Mouse (Mus musculus) limb, embryonic 11.5 days (tissue): ENCODE measurements around the gene Taf3. TPM values are rescaled to one million over a fixed set of nuclear protein-coding genes. Genes with fewer than 3 reads are reported as not detected.

Experiments used
- ATAC-seq: fragments of 200-750 bp; cut with Nextera tagmentation; 2 replicates; pipeline ENCODE4 v1.8.0; 2017; ENCODE audit warnings: low read depth; ENCODE audit not compliant: insufficient number of reproducible peaks, low FRiP score, low TSS enrichment
- DNase-seq: peaks from one replicate; pipeline ENCODE4 v3.0.0-alpha.2; 2015; ENCODE audit warnings: low spot score
- H3K27ac ChIP-seq: fragments of 300-500 bp; sonication (generic); replicated peaks from 2 replicates; pipeline ENCODE4 v1.5.1; 2014; ENCODE audit warnings: low read depth, mild to moderate bottlenecking, low read length
- H3K27me3 ChIP-seq: fragments of 300-500 bp; sonication (generic); 2 replicates; pipeline ENCODE4 v1.6.1; 2014; ENCODE audit warnings: mild to moderate bottlenecking, low read length, mixed read lengths; ENCODE audit not compliant: control insufficient read depth, insufficient read depth
- H3K36me3 ChIP-seq: fragments of 300-500 bp; sonication (generic); 2 replicates; pipeline ENCODE4 v1.6.1; 2014; ENCODE audit warnings: mild to moderate bottlenecking, low read length, moderate library complexity, mixed read lengths; ENCODE audit not compliant: control insufficient read depth, insufficient read depth
- H3K4me1 ChIP-seq: fragments of 300-500 bp; sonication (generic); 2 replicates; pipeline ENCODE4 v1.6.1; 2014; ENCODE audit warnings: low read length, mixed read lengths; ENCODE audit not compliant: control insufficient read depth, insufficient read depth
- H3K4me2 ChIP-seq: fragments of 300-500 bp; sonication (generic); 2 replicates; pipeline ENCODE4 v1.6.1; 2014; ENCODE audit warnings: low read depth, mild to moderate bottlenecking, moderate library complexity; ENCODE audit not compliant: severe bottlenecking
- H3K4me3 ChIP-seq: fragments of 300-500 bp; sonication (generic); 2 replicates; pipeline ENCODE4 v1.5.1; 2014; ENCODE audit warnings: low read depth, low read length
- H3K9ac ChIP-seq: fragments of 300-500 bp; sonication (generic); 2 replicates; pipeline ENCODE4 v1.6.1; 2014; ENCODE audit warnings: mild to moderate bottlenecking, low read length
- H3K9me3 ChIP-seq: fragments of 300-500 bp; sonication (generic); 2 replicates; pipeline ENCODE4 v1.6.1; 2016; ENCODE audit warnings: low read length; ENCODE audit not compliant: control insufficient read depth
- WGBS: fragments of 180-500 bp; shearing (Covaris S2); extraction: QIAGEN DNeasy Blood & Tissue Kit; methylation state at CpG from one replicate; pipeline ENCODE4 v1.1.7; 2014; 5-methylcytosine and 5-hydroxymethylcytosine counted together
- polyA plus RNA-seq: library from polyadenylated mRNA; unstranded; fragments of >200 nt; fragmentation: Nextera tagmentation; extraction: Ambion mirVana; gene quantifications from 2 replicates; pipeline ENCODE4 v1.2.1, GENCODE M21; 2014

Taf3 gene
- polyA plus RNA-seq, 1 experiment from 2014 or later = 17.3 TPM

DNA sequence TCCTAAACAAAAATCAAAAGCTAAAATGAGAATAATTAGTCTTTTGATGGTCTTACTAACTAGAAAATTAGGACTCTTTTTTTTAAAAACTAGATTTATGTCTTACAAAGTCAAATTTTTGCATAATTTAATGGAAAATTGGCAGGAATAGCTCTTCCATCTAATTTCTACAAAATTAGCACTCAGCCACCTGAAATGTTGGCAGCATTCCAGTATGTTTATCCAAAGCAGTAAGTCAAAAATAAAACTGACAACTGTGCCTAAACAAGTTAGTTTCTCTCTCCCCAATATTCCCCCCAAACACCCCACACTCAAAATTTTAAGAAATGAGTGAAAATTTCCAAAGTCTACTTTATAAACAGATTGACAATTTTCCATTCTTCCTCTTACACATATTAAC, 85.5 kb downstream of the Taf3 start:
- no peaks in the 10 kb centered on the region for H3K9me3 ChIP-seq
- no peaks in the 10 kb centered on the region for H3K36me3 ChIP-seq
- DNase-seq = no peak
- no peak overlapping the region for H3K4me2 ChIP-seq
- no peaks in the 10 kb centered on the region for H3K27me3 ChIP-seq
- no peak for ATAC-seq
- H3K9ac ChIP-seq = no peak overlapping the region
- no peak overlapping the region for H3K27ac ChIP-seq
- H3K4me3 ChIP-seq = no peak overlapping the region
- peaks cover 12% of the 10 kb centered on the region for H3K4me1 ChIP-seq

DNA sequence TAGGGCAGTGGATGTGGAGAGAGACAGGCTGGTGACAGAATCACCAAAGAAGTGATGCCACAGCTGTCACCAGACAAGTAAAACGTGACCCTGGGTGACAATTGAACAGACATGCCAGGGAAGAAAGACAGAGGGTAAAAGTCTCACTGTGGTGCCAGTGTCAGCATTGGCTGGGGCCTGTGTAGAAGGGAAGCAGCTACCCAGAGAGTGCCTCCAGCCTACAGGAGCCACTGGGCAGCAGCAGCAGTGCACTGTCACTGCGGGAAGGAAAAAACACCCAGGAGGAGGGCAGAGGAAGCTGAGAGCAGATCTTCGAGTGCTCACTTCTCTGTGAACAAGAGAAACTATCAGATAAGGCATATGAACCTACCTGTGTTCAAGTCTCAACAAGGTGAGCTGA, 86.7 kb downstream of the Taf3 start:
- H3K9me3 ChIP-seq = no peaks in the 10 kb centered on the region
- no peak overlapping the region for H3K4me2 ChIP-seq
- 28% methylated on average over 3 of the region's 3 CpGs for WGBS
- no peak overlapping the region for H3K27ac ChIP-seq
- H3K4me3 ChIP-seq = no peak overlapping the region
- H3K36me3 ChIP-seq = no peaks in the 10 kb centered on the region
- H3K27me3 ChIP-seq = no peaks in the 10 kb centered on the region
- no peak overlapping the region for H3K9ac ChIP-seq
- H3K4me1 ChIP-seq = peaks cover 18% of the 10 kb centered on the region
- DNase-seq = no peak
- no peak for ATAC-seq

DNA sequence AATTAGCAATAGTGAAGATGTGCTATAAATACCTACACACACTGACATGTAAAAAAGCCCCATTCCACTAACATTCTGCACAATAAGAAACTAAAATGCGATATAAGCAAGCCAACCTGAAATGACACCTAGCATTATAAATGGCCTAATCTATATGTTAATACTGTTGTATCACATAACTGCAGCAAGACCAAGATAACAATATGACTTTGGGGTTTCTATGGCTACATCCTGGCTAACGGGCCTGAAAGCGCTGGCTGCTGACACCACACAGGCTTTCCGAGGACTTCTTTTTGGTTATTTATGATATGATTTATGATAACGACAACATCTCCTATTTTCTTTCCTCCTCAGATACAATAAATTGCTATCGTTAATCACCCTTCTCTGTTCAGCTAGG, 90.4 kb downstream of the Taf3 start:
- DNase-seq = no peak
- 84% methylated on average over 6 of the region's 6 CpGs for WGBS
- no peak overlapping the region for H3K4me3 ChIP-seq

GRCm38 (mm10) chr2:9956546-9956945, 91.8 kb downstream of the Taf3 start:
- Histone ChIP-seq H3K9ac (no peak overlapping the region), H3K4me1 (peaks cover 15% of the 10 kb centered on the region), H3K27me3 (no peaks in the 10 kb centered on the region), H3K27ac (peak overlapping the region; percentile 63), H3K9me3 (no peaks in the 10 kb centered on the region), H3K36me3 (no peaks in the 10 kb centered on the region), H3K4me2 (no peak overlapping the region), H3K4me3 (no peak overlapping the region)
- DNase-seq (no peak), ATAC-seq (no peak)
- 23% methylated on average over 2 of the region's 2 CpGs for WGBS

More for the DNA sequence above, 90.4 kb downstream of the Taf3 start:
- Histone ChIP-seq H3K4me2 (no peak overlapping the region), H3K4me1 (peaks cover 22% of the 10 kb centered on the region), H3K36me3 (no peaks in the 10 kb centered on the region), H3K9me3 (no peaks in the 10 kb centered on the region), H3K9ac (no peak overlapping the region), H3K27me3 (no peaks in the 10 kb centered on the region), H3K27ac (no peak overlapping the region)
- ATAC-seq = no peak

DNA sequence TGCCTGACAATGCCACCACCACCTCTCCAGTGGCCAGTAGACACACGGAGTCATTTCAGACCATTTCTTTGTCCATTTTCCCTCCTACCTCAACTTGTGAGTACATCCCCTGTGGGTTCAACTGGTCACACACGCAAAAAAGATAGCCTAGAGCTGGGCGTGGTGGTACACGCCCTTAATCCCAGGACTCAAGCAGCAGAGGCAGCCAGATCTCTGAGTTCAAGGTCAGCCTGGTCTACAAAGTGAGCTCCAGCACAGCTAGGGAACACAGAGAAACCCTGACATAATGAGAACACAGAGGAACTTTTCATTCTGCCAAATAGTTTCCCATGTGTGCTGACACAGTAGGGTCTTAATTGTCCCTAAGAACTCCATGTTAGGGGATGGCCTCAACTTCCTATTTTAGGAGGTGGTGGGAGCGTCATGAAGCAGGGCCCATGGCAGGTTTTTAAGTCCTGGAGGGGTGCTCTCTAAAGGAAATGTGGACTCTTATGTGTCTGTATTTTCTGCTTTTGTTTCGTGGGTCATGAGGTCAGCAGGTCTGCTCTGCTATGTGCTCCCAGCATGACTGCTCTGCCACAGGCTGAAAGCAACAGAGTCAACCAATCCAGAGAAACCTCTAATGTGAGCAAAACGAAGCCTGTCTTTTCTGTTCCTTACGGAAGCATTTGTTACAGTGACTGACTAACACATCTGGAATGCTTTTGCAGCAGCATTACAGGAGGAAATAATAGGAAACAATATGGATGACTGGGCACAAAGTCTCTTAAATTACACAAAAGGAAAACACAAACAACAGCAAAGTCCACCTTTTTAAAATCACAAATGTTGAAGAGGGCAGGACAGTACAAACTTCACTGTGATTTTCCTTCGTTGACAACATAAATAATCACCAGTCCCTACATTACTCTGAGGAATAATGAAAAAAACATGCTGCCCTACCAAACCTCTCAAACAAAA, 92.5 kb downstream of the Taf3 start:
- no peaks in the 10 kb centered on the region for H3K27me3 ChIP-seq
- no peaks in the 10 kb centered on the region for H3K9me3 ChIP-seq
- H3K27ac ChIP-seq = peak overlapping the region; percentile 63
- H3K4me1 ChIP-seq = peaks cover 10% of the 10 kb centered on the region; the same call in 1 of the 2 replicates
- H3K9ac ChIP-seq = no peak overlapping the region
- H3K36me3 ChIP-seq = no peaks in the 10 kb centered on the region
- H3K4me3 ChIP-seq = no peak overlapping the region
- 41% methylated on average over 9 of the region's 9 CpGs for WGBS
- H3K4me2 ChIP-seq = 0 out of 2 replicates have a peak overlapping the region, but pooled peaks have one; percentile 7
- DNase-seq (peak; percentile 65), ATAC-seq (peak; percentile 72; the same call in 1 of the 2 replicates)

GRCm38 (mm10) chr2:9946739-9947138, 101.7 kb downstream of the Taf3 start:
- 75% methylated on average over 3 of the region's 3 CpGs for WGBS
- ATAC-seq = no peak
- H3K4me1 ChIP-seq = no peaks in the 10 kb centered on the region
- H3K9ac ChIP-seq = no peak overlapping the region
- no peak for DNase-seq
- H3K36me3 ChIP-seq = no peaks in the 10 kb centered on the region
- no peaks in the 10 kb centered on the region for H3K9me3 ChIP-seq
- no peak overlapping the region for H3K4me3 ChIP-seq
- no peaks in the 10 kb centered on the region for H3K27me3 ChIP-seq
- no peak overlapping the region for H3K27ac ChIP-seq
- H3K4me2 ChIP-seq = no peak overlapping the region

GRCm38 (mm10) chr2:9945611-9946010, 102.8 kb downstream of the Taf3 start:
- Histone ChIP-seq H3K27ac (no peak overlapping the region), H3K27me3 (no peaks in the 10 kb centered on the region), H3K4me3 (no peak overlapping the region), H3K9ac (no peak overlapping the region), H3K4me1 (no peaks in the 10 kb centered on the region), H3K4me2 (no peak overlapping the region), H3K36me3 (no peaks in the 10 kb centered on the region), H3K9me3 (no peaks in the 10 kb centered on the region)
- DNase-seq (no peak), ATAC-seq (no peak)
- WGBS = 88% methylated on average over 4 of the region's 4 CpGs

DNA sequence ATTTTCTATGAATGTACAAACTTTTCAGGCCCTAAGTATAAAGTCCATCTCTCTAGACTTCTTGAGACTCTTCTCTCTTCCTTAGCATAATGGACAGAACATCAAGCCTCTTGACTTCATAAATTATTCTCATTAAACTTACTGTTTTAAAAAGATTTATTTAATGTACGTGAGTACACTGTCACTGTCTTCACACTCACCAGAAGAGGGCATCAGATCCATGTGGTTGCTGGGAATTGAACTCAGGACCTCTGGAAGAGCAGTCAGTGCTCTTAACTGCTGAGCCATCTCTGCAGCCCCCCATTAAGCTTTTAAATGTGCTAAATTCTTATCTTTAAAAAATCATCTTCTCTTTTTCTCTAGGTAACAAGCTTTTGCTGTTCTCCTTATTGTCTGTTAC, 105.4 kb downstream of the Taf3 start:
- no peaks in the 10 kb centered on the region for H3K36me3 ChIP-seq
- no peaks in the 10 kb centered on the region for H3K4me1 ChIP-seq
- H3K9ac ChIP-seq = no peak overlapping the region
- WGBS = 84% methylated on average over 1 of the region's 1 CpGs
- no peaks in the 10 kb centered on the region for H3K27me3 ChIP-seq
- H3K27ac ChIP-seq = no peak overlapping the region
- DNase-seq (no peak), ATAC-seq (no peak)
- H3K9me3 ChIP-seq = no peaks in the 10 kb centered on the region
- no peak overlapping the region for H3K4me3 ChIP-seq
- H3K4me2 ChIP-seq = no peak overlapping the region
